Mouse (Mus musculus) liver (tissue): ENCODE data around the gene Ptpn14.
A peak's percentile ranks its signal among the peaks of the same experiment; 100 is the strongest.
"Not testable (repeated sequence)": the region's sequence is repeated elsewhere in the genome, so short reads cannot be mapped to it uniquely, and the experiment has no call there.

ENCODE experiments used
- DNase-seq: peaks from one replicate; pipeline ENCODE4 v3.0.0-alpha.2; 2020; ENCODE audit warnings: mixed read lengths

The Ptpn14 gene

GRCm38 (mm10) chr1:189727884-189728783 lies at the start of gene Ptpn14:
Gene Ptpn14 (plus strand): TSS chr1:189728268.
- peak; percentile 71 for DNase-seq

GRCm38 (mm10) chr1:189679555-189679954 lies 48.5 kb upstream of the Ptpn14 start:
- DNase-seq: no peak

- no peak for DNase-seq
These were observed 43.2 kb upstream of the Ptpn14 start for GRCm38 (mm10) chr1:189684786-189685415.

- no peak for DNase-seq
These were observed 42.0 kb upstream of the Ptpn14 start for GRCm38 (mm10) chr1:189686025-189686424.

- peak; percentile 99 for DNase-seq
These were observed 40.2 kb upstream of the Ptpn14 start, which contains the start of gene Cenpf for GRCm38 (mm10) chr1:189687654-189688387. Gene Cenpf (minus strand): TSS chr1:189688086.

DNA sequence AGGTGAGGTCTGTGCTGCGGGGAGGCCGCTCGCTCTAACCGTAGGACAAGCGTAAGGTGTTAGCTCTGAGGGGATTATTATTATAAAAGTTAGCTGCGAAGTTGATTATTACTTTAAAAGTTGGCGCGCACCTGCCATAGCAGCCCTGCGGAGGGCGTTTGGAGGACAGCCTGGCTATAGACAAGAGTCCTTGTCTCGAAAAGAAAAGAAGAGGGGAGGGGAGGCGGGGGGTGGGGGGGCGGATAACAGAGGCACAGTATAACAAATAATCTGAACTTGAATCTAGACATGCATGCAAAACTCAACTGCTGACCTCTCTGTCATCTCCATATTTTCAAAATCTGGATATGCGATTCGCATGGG lies 39.7 kb upstream of the Ptpn14 start:
- DNase-seq: no peak

DNA sequence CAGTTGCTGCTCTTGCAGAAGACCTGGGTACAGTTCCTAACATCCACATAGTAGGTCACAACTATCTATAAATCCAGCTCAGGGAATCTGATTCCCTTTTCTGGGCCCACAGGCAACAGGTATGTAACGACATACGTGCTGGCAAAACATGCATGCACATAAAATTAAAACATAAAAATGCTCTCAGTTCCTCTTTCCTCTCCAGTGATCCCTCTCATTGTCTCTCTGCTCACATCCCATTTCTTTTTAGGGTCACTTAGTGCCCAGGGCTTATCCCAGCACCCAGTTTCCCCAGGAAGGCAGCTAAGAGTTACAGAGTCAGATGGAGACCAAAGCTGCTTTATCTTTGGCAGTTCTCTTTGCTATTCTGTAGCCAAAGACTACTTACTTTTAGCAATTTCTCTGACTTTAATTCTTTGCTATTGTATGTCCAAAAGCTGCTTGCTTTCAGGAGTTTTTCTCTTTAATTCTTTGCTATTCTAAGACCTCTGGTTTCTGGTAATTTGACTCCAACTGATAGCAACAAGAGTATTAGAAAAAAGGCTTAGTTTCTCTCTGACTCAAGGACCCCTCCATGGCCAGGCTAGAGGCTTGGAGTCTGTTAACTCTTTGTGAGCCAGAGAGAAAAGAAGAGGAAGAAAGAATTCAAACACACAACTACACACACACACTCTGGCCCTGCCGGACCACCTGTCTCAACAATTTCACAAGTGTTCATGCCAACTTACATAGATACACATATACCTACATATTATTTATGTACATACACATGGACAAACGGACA lies 38.8 kb upstream of the Ptpn14 start:
- DNase-seq: no peak

DNA sequence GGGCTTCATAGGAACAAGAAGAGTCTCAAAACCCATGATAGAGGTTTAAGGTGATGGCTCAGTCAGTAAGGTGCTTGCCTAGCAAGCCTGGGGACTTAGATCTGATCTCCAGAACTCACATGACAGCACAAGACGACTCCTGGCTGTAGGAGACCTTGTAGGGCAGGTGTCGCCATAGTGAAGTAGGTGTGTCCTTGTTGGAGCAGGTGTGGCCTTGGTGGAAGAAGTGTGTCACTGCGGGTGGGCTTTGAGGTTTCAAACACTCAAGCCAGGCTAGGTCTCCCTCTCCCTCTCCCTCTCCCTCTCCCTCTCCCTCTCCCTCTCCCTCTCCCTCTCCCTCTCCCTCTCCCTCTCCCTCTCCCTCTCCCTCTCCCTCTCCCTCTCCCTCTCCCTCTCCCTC lies 35.6 kb upstream of the Ptpn14 start:
- DNase-seq: not testable (repeated sequence)

DNA sequence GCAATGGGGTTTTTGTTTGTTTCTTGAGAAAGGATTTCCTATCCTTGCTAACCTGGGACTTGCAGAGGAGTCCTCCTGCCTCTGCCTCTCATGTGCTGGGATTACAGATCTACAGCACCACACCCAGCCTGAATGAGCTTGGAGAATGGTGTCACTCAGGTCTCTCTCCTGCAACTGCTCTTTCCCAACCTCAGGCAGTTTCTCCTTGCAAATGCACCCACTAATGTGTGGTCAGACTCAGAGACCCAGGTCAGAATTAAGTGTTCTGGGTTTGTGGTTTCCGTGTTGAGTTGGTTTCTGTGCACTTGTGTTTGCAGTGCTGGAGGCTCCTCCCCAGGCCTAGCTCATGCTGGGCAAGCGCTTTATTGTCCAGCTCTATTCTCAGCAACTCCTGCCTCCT lies 33.7 kb upstream of the Ptpn14 start:
- DNase-seq: no peak

DNA sequence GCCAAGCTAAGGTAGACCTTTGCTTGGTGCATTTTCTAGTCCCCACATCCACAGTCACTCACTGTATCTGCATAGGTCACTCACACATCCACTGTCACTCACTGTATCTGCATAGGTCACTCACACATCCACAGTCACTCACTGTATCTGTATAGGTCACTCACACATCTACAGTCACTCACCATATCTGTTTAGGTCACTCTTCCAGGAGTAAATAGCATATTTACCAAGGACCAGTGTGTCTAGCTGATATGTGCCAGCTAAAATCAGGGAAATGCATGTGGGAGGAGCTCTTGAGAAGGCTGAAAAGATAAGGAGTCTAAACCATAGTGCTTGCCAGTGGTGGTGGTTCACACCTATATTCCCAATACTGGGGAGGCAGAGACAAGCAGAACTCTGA lies 32.7 kb upstream of the Ptpn14 start:
- DNase-seq: no peak

DNA sequence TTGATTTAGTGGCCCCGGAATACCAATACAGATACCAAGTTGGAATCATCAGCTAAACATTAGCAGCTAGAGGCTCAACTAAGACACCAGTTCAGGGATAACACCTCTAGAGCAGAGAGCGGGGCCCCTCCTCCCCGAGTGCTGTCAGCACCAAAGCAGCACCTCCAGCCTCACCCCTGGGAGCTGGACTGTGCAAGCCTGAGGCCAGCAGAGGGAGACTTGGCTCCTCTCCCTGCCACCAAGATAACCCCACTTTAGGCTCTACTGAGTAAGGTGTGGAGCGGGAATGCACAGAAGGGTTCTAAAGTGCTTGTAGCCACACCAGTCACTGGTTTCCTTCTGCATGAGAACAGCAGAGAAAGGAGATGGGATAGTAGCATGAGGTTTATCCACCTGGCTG lies 29.7 kb upstream of the Ptpn14 start:
- no peak for DNase-seq

- no peak for DNase-seq
These were observed 27.9 kb upstream of the Ptpn14 start for GRCm38 (mm10) chr1:189700186-189700585.

- DNase-seq: peak; percentile 80
These were observed 27.1 kb upstream of the Ptpn14 start for GRCm38 (mm10) chr1:189700990-189701389.

DNA sequence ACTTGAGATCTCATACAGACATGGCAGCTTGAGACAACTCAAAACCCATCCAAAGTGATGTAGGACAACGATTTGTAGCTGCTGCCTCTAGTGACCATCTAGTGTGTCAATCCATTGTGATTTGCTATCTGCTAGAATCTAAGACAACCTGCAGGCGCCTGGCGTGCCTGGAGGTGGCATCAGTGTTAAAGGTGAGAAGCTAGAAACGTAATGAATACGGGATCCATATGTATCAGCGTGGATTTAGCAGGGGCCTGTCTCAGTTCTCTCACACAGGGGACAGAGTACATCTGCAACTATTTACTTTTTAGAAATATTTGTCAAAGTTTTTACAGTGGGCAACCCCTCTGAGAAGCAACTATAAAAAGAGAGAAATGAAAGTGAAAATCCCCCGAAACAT lies 24.9 kb upstream of the Ptpn14 start:
- DNase-seq: no peak

DNA sequence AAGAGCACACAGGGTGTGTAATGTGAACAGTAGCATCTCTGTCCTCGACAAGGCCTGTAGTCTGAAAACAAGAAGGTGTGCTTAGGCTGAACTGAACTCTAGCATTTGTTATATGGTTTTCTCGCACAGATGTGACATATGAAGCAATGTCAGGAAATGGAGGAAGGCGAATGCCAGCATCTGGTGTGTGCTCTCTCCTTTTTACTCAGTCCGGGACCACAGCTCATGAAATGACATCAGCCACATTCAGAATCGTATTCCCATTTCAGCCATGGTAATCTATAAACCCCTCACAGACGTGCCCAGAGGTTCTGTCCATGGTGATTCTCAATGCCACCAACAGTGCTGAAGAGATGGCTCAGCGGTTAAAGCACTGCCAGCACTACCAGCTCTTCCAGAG lies 24.5 kb upstream of the Ptpn14 start:
- no peak for DNase-seq

GRCm38 (mm10) chr1:189706040-189706645 lies 21.9 kb upstream of the Ptpn14 start:
- no peak for DNase-seq

DNA sequence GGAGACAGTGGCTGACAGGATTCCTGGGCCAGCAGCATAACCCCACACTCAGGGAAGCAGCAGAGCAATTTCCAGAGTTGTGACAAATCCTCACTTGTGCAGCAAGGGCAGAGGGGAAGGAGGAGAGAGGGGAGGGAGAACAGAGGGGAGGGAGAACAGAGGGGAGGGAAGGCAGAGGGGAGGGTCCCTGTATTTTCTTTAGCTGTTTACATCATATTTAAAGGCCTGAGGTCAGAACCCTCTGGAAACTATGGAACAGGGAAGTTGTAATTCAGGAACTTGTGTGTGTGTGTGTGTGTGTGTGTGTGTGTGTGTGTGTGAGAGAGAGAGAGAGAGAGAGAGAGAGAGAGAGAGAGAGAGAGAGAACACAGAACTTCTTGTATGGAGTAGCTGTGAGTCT lies 21.1 kb upstream of the Ptpn14 start:
- no peak for DNase-seq

GRCm38 (mm10) chr1:189707419-189707818 lies 20.6 kb upstream of the Ptpn14 start:
- DNase-seq: no peak

GRCm38 (mm10) chr1:189709001-189709400 lies 19.1 kb upstream of the Ptpn14 start:
- no peak for DNase-seq

DNA sequence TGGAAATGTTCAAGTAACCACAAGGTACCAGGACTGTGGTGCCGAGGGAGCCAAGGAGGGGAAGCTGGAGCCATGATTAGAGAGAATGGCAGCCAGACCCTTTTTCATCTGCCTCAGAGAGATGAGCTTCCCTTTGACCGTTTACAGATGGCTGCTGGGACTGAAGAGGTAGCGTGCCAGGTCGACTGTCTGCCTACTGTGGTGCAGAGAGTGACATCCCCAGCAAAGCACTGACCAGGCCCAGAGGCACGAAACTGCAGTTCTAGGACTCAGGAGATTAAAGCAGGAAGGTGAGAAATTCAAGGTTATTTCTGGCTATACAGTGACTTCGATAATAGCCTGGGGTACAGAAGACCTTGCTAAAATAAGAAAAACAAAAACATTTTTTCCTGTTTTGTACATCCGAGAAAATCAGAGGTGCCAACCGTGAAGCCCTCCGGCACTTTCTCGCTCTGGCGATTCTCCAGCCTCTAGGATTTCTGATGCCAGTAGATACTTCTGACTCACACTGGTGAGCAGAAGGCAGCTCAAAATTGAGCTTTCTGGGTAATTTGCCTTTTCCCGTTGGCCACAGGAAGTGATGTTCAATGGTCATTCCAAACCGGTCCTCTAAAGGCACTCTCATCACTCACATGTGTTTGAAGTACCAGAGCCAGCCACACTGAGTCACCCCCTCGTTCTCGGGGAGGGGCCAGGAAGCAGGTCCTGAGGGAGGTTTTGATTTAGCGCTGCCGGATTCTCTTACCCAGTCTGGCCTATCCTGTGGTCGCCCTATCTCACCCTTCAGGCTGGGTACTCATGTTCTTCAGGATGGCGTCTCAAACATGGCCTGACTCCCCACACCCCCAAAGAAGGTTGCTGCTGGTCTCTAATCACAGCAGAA lies 11.9 kb upstream of the Ptpn14 start:
- no peak for DNase-seq

GRCm38 (mm10) chr1:189717546-189717945 lies 10.5 kb upstream of the Ptpn14 start:
- DNase-seq: no peak
